Mouse (Mus musculus): ENCODE measurements at regions not wholly inside any gene's neighbourhood (a gene's known extent, or its start where the extent isn't known, plus 50 kb on each side); places are given as distances from the start of the nearest gene placed in this dataset.
A peak's percentile ranks its signal among the peaks of the same experiment; 100 is the strongest.

GRCm38 (mm10) chr4:7091201-7091814 is 1147.5 kb downstream of the Car8 start:
- ATAC-seq: peak; percentile 66
